Mouse (Mus musculus) mesoderm, embryonic 11.5 days (tissue): ENCODE results near the gene Gps2.
A peak's percentile ranks its signal among the peaks of the same experiment; 100 is the strongest.

Experiments
- DNase-seq: peaks from one replicate; pipeline ENCODE4 v3.0.0-alpha.2; 2012; ENCODE audit warnings: low read depth, low spot score

The Gps2 gene

DNA sequence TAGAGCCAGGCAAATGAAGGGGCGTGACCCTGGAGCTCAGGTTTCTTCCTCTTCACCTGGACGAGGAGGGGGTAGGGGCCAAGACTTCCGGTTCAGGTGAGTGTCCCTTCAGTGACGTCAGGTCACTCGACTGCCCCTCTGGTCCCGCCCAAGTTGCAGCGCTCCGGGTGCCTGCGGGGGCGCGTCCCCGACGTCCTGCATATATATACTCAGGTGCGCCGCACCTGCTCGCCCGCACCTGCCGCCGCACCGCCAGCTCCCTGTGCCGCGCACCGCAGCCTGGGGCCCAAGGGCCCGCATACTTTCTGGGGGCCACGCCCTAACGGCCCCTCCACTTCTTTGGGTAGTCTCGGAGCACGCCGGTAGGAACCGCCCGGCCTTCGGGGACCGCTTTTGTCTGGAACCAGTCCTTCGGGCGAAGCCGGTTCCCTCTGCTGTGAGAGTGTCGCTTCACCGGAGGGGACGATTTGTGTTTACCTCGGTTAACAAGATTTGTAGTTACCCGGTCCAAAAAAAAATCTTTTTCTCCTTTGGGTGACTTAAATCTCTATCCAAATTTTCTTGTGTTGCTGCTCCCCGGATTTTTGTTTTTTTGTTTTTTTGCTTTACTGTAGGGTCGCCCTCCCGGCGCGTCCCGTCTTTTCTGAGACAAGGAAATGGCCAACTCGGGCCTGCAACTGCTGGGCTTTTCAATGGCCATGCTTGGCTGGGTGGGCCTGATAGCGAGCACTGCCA, 51.8 kb downstream of the Gps2 start:
- DNase-seq: peak; percentile 28
